9 mouse cellular contexts compared by ENCODE assay signal in genomic region chr10:127620406-127621190, GRCm38 (mm10). TPM values are rescaled to one million over a fixed set of nuclear protein-coding genes. Genes with fewer than 3 reads are reported as not detected.
DNase-seq lines count a peak whose midpoint lies in the region; ATAC-seq lines count a peak whose summit lies in the region.
"Had no signal": no experiment of that assay in that cellular context is flagged by ENCODE, and none has a peak within 500 bp of the region (broad histone marks: within the 10 kb centered on the region; RNA-seq: fewer than 3 reads in every experiment).

TSS of gene Lrp1 (minus strand) at chr10:127621148.

- under 1% methylated on average over 26 of the region's 32 CpGs for WGBS in embryonic facial prominence, embryonic 15.5 days
- WGBS in heart, embryonic 15.5 days: 3% methylated on average over 26 of the region's 32 CpGs
- WGBS in macrophage (ENCODE audit: missing documents): 19% methylated on average over 26 of the region's 32 CpGs

- peak within 1 kb of the TSS; percentile 82 for H3K9ac ChIP-seq in embryonic facial prominence, embryonic 15.5 days
- H3K9ac ChIP-seq in heart, embryonic 15.5 days: peak within 1 kb of the TSS; percentile 69

- H3K27me3 ChIP-seq in embryonic facial prominence, embryonic 15.5 days: no peaks in the 10 kb centered on the region
- peaks cover 2% of the 10 kb centered on the region; the same call in 1 of the 2 replicates for H3K27me3 ChIP-seq in heart, embryonic 15.5 days

- peak; percentile 31 for DNase-seq in kidney, adult 11 months
- DNase-seq in kidney, adult 18-20 months: no peak
- peak in 1 of 2 experiments; percentile 40 for DNase-seq in adrenal gland, adult 18-20 months (ENCODE audit: low spot score in 2 of 2)
- peak; percentile 57 for DNase-seq in layer of hippocampus, adult 9-11 months
- peak; percentile 71 for DNase-seq in testis, postnatal 10 days (ENCODE audit: low spot score)

- H3K9me3 ChIP-seq in embryonic facial prominence, embryonic 15.5 days (replicated peaks): no peaks in the 10 kb centered on the region
- no peaks in the 10 kb centered on the region for H3K9me3 ChIP-seq in heart, embryonic 15.5 days (replicated peaks)
- H3K9me3 ChIP-seq: G1E had no signal

- ATAC-seq in embryonic facial prominence, embryonic 15.5 days (ENCODE audit: insufficient number of reproducible peaks, low FRiP score, low TSS enrichment, low read depth): peak; percentile 79
- peak; percentile 48 for ATAC-seq in heart, embryonic 15.5 days (replicated peaks; ENCODE audit: insufficient number of reproducible peaks, insufficient read depth, low FRiP score, low read depth)

- peak within 1 kb of the TSS; percentile 80 for H3K4me2 ChIP-seq in embryonic facial prominence, embryonic 15.5 days (replicated peaks)
- peak within 1 kb of the TSS; percentile 89 for H3K4me2 ChIP-seq in heart, embryonic 15.5 days

- peak within 1 kb of the TSS; percentile 74 for H3K4me3 ChIP-seq in embryonic facial prominence, embryonic 15.5 days (replicated peaks)
- H3K4me3 ChIP-seq in heart, embryonic 15.5 days: peak within 1 kb of the TSS; percentile 62
- H3K4me3 ChIP-seq in macrophage (ENCODE audit: inconsistent target): peak within 1 kb of the TSS; percentile 85

- peak within 1 kb of the TSS; percentile 98 for H3K27ac ChIP-seq in embryonic facial prominence, embryonic 15.5 days (replicated peaks)
- peak within 1 kb of the TSS; percentile 92 for H3K27ac ChIP-seq in heart, embryonic 15.5 days
- H3K27ac ChIP-seq in macrophage: peak within 1 kb of the TSS; percentile 99

- peaks cover 53% of the 10 kb centered on the region for H3K79me2 ChIP-seq in macrophage (ENCODE audit: inconsistent target)

- H3K36me3 ChIP-seq in embryonic facial prominence, embryonic 15.5 days: no peaks in the 10 kb centered on the region
- no peaks in the 10 kb centered on the region for H3K36me3 ChIP-seq in heart, embryonic 15.5 days
- peaks cover 12% of the 10 kb centered on the region; the same call in 1 of the 2 replicates for H3K36me3 ChIP-seq in macrophage (ENCODE audit: inconsistent target)
- H3K36me3 ChIP-seq: G1E had no signal

- peaks cover 53% of the 10 kb centered on the region for H3K4me1 ChIP-seq in embryonic facial prominence, embryonic 15.5 days
- H3K4me1 ChIP-seq in heart, embryonic 15.5 days (replicated peaks): peaks cover 53% of the 10 kb centered on the region

RNA-seq across cellular contexts. Expression of gene Lrp1, which starts in this region (rescaled TPM):
- 100 to 1,000 TPM; 145 to 148 TPM for total RNA-seq in adrenal gland, adult 18-20 months (2021)
- 161 and 163 TPM in 2 replicates for polyA plus RNA-seq in embryonic facial prominence, embryonic 15.5 days (2015; fragmentation: Nextera tagmentation; extraction: Ambion mirVana)
- polyA plus RNA-seq in heart, embryonic 15.5 days (2015; fragmentation: Nextera tagmentation; extraction: Ambion mirVana): 31.2 and 43.1 TPM in 2 replicates
- total RNA-seq in macrophage (2018; cell fraction: chromatin; rRNA removed): 1,000 to 10,000 TPM in 10 of 26 experiments, 100 to 1,000 TPM in 16; 161 to 1,849 (median 957) TPM
- 100 to 1,000 TPM; 187 to 924 (median 416) TPM for total RNA-seq in macrophage (2018; cell fraction: cytosol; rRNA removed)
- 1,000 to 10,000 TPM in 20 of 26 experiments, 100 to 1,000 TPM in 6; 439 to 3,096 (median 1,237) TPM for total RNA-seq in macrophage (2018; cell fraction: nucleus; rRNA removed)
- polyA plus RNA-seq in macrophage (2018): 315 to 785 TPM (median 440 TPM) in 3 replicates
